Mouse (Mus musculus) MEL (cell line): ENCODE measurements at regions not wholly inside any gene's neighbourhood (a gene's known extent, or its start where the extent isn't known, plus 50 kb on each side); places are given as distances from the start of the nearest gene placed in this dataset.

Source experiments
- DNase-seq: peaks from one replicate; pipeline ENCODE4 v3.0.0; 2011; ENCODE audit warnings: low read depth, low spot score
- H3K27ac ChIP-seq: 2 replicates; pipeline ENCODE4 v1.5.1; 2012; ENCODE audit warnings: low read depth, mild to moderate bottlenecking, control low read depth, low read length, moderate library complexity; ENCODE audit not compliant: control insufficient read depth
- H3K27me3 ChIP-seq, 2 experiments: fragments of 150-350 bp in 1 of 2; sonication (generic) in 1 of 2; 2 replicates each; pipeline ENCODE4 v1.6.1; 2012; ENCODE audit warnings: low read length in 2 of 2, mild to moderate bottlenecking in 2 of 2, improper control_type of control experiment in 1 of 2, moderate library complexity in 1 of 2; ENCODE audit not compliant: insufficient read depth in 2 of 2, control insufficient read depth in 1 of 2
- H3K36me3 ChIP-seq, 2 experiments: 2 replicates each; pipeline ENCODE4 v1.6.1; 2012 to 2014; ENCODE audit warnings: low read length in 2 of 2, improper control_type of control experiment in 1 of 2, inconsistent platforms in 1 of 2, mild to moderate bottlenecking in 1 of 2; ENCODE audit not compliant: insufficient read depth in 2 of 2, control insufficient read depth in 1 of 2
- H3K4me1 ChIP-seq, 2 experiments: fragments of 150-350 bp in 1 of 2; sonication (generic) in 1 of 2; 2 replicates each; pipeline ENCODE4 v1.6.1; 2012; ENCODE audit warnings: low read length in 2 of 2, improper control_type of control experiment in 1 of 2, mild to moderate bottlenecking in 1 of 2; ENCODE audit not compliant: insufficient read depth in 2 of 2, control insufficient read depth in 1 of 2
- H3K4me3 ChIP-seq, 2 experiments: fragments of 150-350 bp in 1 of 2; sonication (generic) in 1 of 2; 2 replicates each; pipeline ENCODE4 v1.5.1; 2012; ENCODE audit warnings: low read depth in 2 of 2, low read length in 2 of 2, mild to moderate bottlenecking in 2 of 2, moderate library complexity in 2 of 2, control low read depth in 1 of 2, improper control_type of control experiment in 1 of 2; ENCODE audit not compliant: control insufficient read depth in 1 of 2, insufficient read depth in 1 of 2
- H3K79me2 ChIP-seq: 2 replicates; pipeline ENCODE4 v1.6.1; 2012; ENCODE audit warnings: mild to moderate bottlenecking, low read length, moderate library complexity; ENCODE audit not compliant: control insufficient read depth, poor library complexity, insufficient read depth
- H3K9ac ChIP-seq: 2 replicates; pipeline ENCODE4 v1.6.1; 2012; ENCODE audit warnings: low read depth, mild to moderate bottlenecking, control low read depth, low read length, moderate library complexity; ENCODE audit not compliant: control insufficient read depth, poor library complexity, severe bottlenecking
- H3K9me3 ChIP-seq: fragments of 150-350 bp; sonication (generic); replicated peaks from 2 replicates; pipeline ENCODE4 v1.6.1; 2012; ENCODE audit warnings: mild to moderate bottlenecking, low read length, improper control_type of control experiment, moderate library complexity; ENCODE audit not compliant: insufficient read depth
- BHLHE40 ChIP-seq: IDR thresholded peaks from 2 replicates; pipeline ENCODE4 v1.6.1; 2012; ENCODE audit warnings: low read depth, mild to moderate bottlenecking, inconsistent platforms, low read length, improper control_type of control experiment, borderline replicate concordance
- CTCF ChIP-seq, 3 experiments: IDR thresholded peaks in 2 of 3; conservative IDR thresholded peaks in 1 of 3; 2 replicates each; pipeline ENCODE4 v1.5.1; 2011 to 2012; ENCODE audit warnings: low read length in 3 of 3, low read depth in 2 of 3, mild to moderate bottlenecking in 2 of 3, improper control_type of control experiment in 1 of 3, inconsistent platforms in 1 of 3, mixed read lengths in 1 of 3, moderate library complexity in 1 of 3; ENCODE audit not compliant: control insufficient read depth in 1 of 3, insufficient read depth in 1 of 3, poor library complexity in 1 of 3, severe bottlenecking in 1 of 3
- EP300 ChIP-seq, 2 experiments: IDR thresholded peaks; 2 replicates each; pipeline ENCODE4 v1.6.1; 2011; ENCODE audit warnings: improper control_type of control experiment in 2 of 2, low read length in 2 of 2, low read depth in 1 of 2, mild to moderate bottlenecking in 1 of 2
- GATA1 ChIP-seq: IDR thresholded peaks from 2 replicates; pipeline ENCODE4 v1.6.1; 2011; ENCODE audit warnings: low read depth, low read length, improper control_type of control experiment
- HCFC1 ChIP-seq: IDR thresholded peaks from 2 replicates; pipeline ENCODE4 v1.6.1; 2012; ENCODE audit warnings: low read depth, mild to moderate bottlenecking, inconsistent platforms, low read length, improper control_type of control experiment, moderate library complexity
- NELFE ChIP-seq: IDR thresholded peaks from 2 replicates; pipeline ENCODE4 v1.6.1; 2011; ENCODE audit warnings: low read depth, low read length, improper control_type of control experiment
- POLR2A ChIP-seq, 2 experiments: IDR thresholded peaks; 2 replicates each; pipeline ENCODE4 v1.6.1; 2011 to 2012; ENCODE audit warnings: low read length in 2 of 2, mild to moderate bottlenecking in 2 of 2, control low read depth in 1 of 2, improper control_type of control experiment in 1 of 2, low read depth in 1 of 2, moderate library complexity in 1 of 2; ENCODE audit not compliant: control insufficient read depth in 1 of 2, insufficient read depth in 1 of 2, poor library complexity in 1 of 2
- SIN3A ChIP-seq: IDR thresholded peaks from 2 replicates; pipeline ENCODE4 v1.6.1; 2012; ENCODE audit warnings: low read length, improper control_type of control experiment, inconsistent platforms
- TAL1 ChIP-seq: IDR thresholded peaks from 2 replicates; pipeline ENCODE4 v1.6.1; 2012; ENCODE audit warnings: mild to moderate bottlenecking, inconsistent platforms, low read length, moderate library complexity, mixed read lengths
- TBP ChIP-seq: IDR thresholded peaks from 2 replicates; pipeline ENCODE4 v1.8.0; 2011; ENCODE audit warnings: low read depth, low read length, improper control_type of control experiment
- ZKSCAN1 ChIP-seq: IDR thresholded peaks from 2 replicates; pipeline ENCODE4 v1.6.1; 2012; ENCODE audit warnings: low read depth, mild to moderate bottlenecking, inconsistent platforms, low read length, improper control_type of control experiment, moderate library complexity
- ZNF384 ChIP-seq: IDR thresholded peaks from 2 replicates; pipeline ENCODE4 v1.6.1; 2012; ENCODE audit warnings: low read depth, mild to moderate bottlenecking, inconsistent platforms, low read length, improper control_type of control experiment

DNA sequence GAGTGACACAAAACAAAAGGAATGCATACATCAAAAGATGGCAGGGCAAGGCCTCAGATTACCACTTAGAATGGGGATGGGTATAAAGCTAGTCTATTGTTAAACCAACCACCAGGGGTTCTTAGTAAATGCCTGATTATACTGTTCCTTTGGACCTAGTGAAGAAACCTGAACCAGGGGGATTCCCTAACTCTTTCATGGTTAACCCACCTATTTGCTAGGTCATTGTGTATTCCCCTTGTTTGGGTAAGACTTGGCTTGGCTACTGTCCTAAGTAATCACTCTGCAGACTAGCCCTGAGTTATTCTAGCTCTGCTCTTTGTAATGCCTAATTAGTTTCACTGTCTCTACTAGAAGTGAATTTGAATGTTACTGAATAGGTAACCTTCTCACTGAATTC is 853.9 kb upstream of the Pcdh20 start:
- DNase-seq = no peak
- no peak overlapping the region for H3K27ac ChIP-seq
- no peaks in the 10 kb centered on the region for H3K9me3 ChIP-seq
- no peaks in the 10 kb centered on the region for H3K27me3 ChIP-seq
- no peaks in the 10 kb centered on the region for H3K79me2 ChIP-seq
- no peaks in the 10 kb centered on the region for H3K4me1 ChIP-seq
- no peaks in the 10 kb centered on the region for H3K36me3 ChIP-seq
- H3K9ac ChIP-seq = no peak overlapping the region
- TF ChIP-seq TBP (no peak), SIN3A (no peak), HCFC1 (no peak), ZKSCAN1 (no peak), TAL1 (no peak)
- no peak overlapping the region for H3K4me3 ChIP-seq

DNA sequence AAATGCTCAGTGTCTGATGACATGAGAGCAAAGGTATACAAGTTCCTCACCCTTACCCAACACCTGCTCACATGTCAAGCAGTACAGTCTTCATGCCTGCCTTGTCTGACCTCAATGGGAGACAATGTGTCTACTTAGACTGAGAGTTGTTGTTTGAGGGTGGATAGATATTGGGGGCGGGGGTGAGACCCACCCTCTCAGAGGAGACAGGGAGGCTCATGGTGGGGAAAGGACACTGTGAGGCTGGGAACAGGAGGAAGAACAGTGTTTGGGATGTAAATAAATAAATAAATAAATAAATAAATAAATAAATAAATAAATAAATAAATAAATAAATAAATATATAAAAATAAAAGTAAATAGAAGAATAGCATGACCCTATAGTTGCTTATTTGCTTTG is 837.3 kb upstream of the Pcdh20 start:
- TF ChIP-seq ZNF384 (no peak), GATA1 (no peak), BHLHE40 (no peak), TAL1 (no peak), NELFE (no peak), POLR2A (IDR thresholded peaks at IDR 0.05; ENCODE audit: control insufficient read depth in 1 of 2, insufficient read depth in 1 of 2, low read depth in 1 of 2, low read length in 2 of 2, poor library complexity in 1 of 2) (no peak), EP300 (IDR thresholded peaks at IDR 0.05; ENCODE audit: low read depth in 1 of 2, low read length in 2 of 2) (no peak), CTCF (IDR thresholded peaks at IDR 0.05 in 2 of 3, conservative IDR thresholded peaks at IDR 0.05 in 1 of 3; ENCODE audit: control insufficient read depth in 1 of 3, insufficient read depth in 1 of 3, low read depth in 2 of 3, low read length in 3 of 3, poor library complexity in 1 of 3, severe bottlenecking in 1 of 3) (no peak)
- Histone ChIP-seq H3K4me1 (no peaks in the 10 kb centered on the region), H3K79me2 (no peaks in the 10 kb centered on the region), H3K9ac (no peak overlapping the region), H3K4me3 (no peak overlapping the region), H3K27ac (no peak overlapping the region), H3K27me3 (no peaks in the 10 kb centered on the region), H3K9me3 (no peaks in the 10 kb centered on the region), H3K36me3 (no peaks in the 10 kb centered on the region)
- DNase-seq = no peak
